Mouse (Mus musculus) olfactory bulb, adult 2 months (tissue): ENCODE measurements around the gene BC030499.

Source experiments
- CTCF ChIP-seq: fragments of 200-500 bp; IDR thresholded peaks from 2 replicates; pipeline ENCODE4 v1.5.1; 2012; ENCODE audit warnings: low read depth, mild to moderate bottlenecking, low read length, moderate library complexity; ENCODE audit not compliant: insufficient read depth
- POLR2A ChIP-seq: fragments of 200-500 bp; IDR thresholded peaks from 2 replicates; pipeline ENCODE4 v1.6.1; 2012; ENCODE audit warnings: mild to moderate bottlenecking, low read depth, low read length, moderate library complexity; ENCODE audit not compliant: insufficient read depth

GRCm38 (mm10) chr11:78310861-78311511 lies 20.3 kb downstream of the BC030499 start:
- TF ChIP-seq CTCF = no peak
- TF ChIP-seq POLR2A = no peak
